ENCODE assay signal across 7 mouse cellular contexts in the genomic region with DNA sequence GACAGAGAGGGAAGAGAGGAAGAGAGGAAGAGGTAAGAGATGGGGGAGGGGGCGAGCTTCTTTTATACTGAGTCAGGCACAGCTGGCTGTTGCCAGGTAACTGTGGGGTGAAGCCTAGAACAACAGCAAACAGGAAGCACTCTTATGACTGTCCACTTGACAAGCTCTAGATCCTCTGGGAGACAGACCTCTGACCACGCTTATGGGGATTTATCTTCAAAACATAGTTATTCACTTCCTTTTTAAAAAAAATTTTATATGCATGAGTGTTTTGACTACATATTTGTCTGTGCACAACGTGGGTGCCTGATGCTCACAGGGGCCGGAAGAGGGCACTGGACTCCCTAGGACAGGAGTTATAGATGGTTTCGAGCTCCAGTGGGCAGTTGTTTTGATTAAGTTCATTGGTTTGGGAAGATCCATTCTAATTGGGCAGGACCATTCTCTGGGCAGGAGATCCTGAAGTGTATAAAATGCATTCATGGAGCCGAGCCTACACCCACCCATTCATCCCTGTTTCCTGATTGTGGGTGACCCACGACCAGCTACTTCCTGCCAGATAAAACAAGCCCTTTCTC. TPM values are rescaled to one million over a fixed set of nuclear protein-coding genes. Genes with fewer than 3 reads are reported as not detected.
A peak's percentile ranks its signal among the peaks of the same experiment; 100 is the strongest.
DNase-seq lines count a peak whose midpoint lies in the region; ATAC-seq lines count a peak whose summit lies in the region.

No protein-coding gene starts in this region.

- no peak overlapping the region for H3K4me3 ChIP-seq in forebrain, embryonic 15.5 days

- H3K27ac ChIP-seq in forebrain, embryonic 15.5 days (replicated peaks) = no peak overlapping the region; the same call in 1 of the 2 replicates

- 26% methylated on average over 7 of the region's 7 CpGs for WGBS in forebrain, embryonic 15.5 days

- peaks cover 15% of the 10 kb centered on the region for H3K4me1 ChIP-seq in forebrain, embryonic 15.5 days

- H3K9ac ChIP-seq in forebrain, embryonic 15.5 days (replicated peaks) = no peak overlapping the region

- DNase-seq in spleen, postnatal 36 days (ENCODE audit: low spot score in 2 of 2) = peak; percentile 30 to 48
- DNase-seq in spleen, postnatal 4 days (ENCODE audit: low spot score in 2 of 2) = no peak
- no peak for DNase-seq in cerebellum, postnatal 10 days
- DNase-seq in urinary bladder, postnatal 36 days (ENCODE audit: low spot score in 2 of 2) = no peak
- no peak for DNase-seq in spleen, postnatal 10 days (ENCODE audit: low spot score in 2 of 2)

- H3K36me3 ChIP-seq in forebrain, embryonic 15.5 days = no peaks in the 10 kb centered on the region

- no peaks in the 10 kb centered on the region for H3K9me3 ChIP-seq in forebrain, embryonic 15.5 days

- no peak for ATAC-seq in forebrain, embryonic 15.5 days (replicated peaks)
- peak; percentile 38 for ATAC-seq in megakaryocyte progenitor cell, adult 5-6 weeks (replicated peaks; ENCODE audit: poor library complexity)

- 0 out of 2 replicates have a peak overlapping the region, but pooled peaks have one; percentile 3 for H3K4me2 ChIP-seq in forebrain, embryonic 15.5 days (replicated peaks)

- H3K27me3 ChIP-seq in forebrain, embryonic 15.5 days = no peaks in the 10 kb centered on the region

RNA-seq across cellular contexts. Expression of gene Spo11, which starts 0.8 kb away (rescaled TPM):
- polyA plus RNA-seq in forebrain, embryonic 15.5 days (2015; fragmentation: Nextera tagmentation; extraction: Ambion mirVana) = 0.46 and 0.97 TPM in 2 replicates
- not detected in 2 replicates for total RNA-seq in megakaryocyte progenitor cell, adult 5-6 weeks (2015)
- not detected in 2 replicates for total RNA-seq in megakaryocyte progenitor cell, adult 5-6 weeks (2017)

RNA-seq across cellular contexts. Expression of gene Rae1, which starts 23.2 kb away (rescaled TPM):
- polyA plus RNA-seq in forebrain, embryonic 15.5 days (2015; fragmentation: Nextera tagmentation; extraction: Ambion mirVana) = 162 and 163 TPM in 2 replicates
- total RNA-seq in megakaryocyte progenitor cell, adult 5-6 weeks (2015) = 121 and 128 TPM in 2 replicates
- total RNA-seq in megakaryocyte progenitor cell, adult 5-6 weeks (2017) = 72.9 and 76.3 TPM in 2 replicates

RNA-seq across cellular contexts. Expression of gene Bmp7, which starts 36.6 kb away (rescaled TPM):
- 8.4 and 9.5 TPM in 2 replicates for polyA plus RNA-seq in forebrain, embryonic 15.5 days (2015; fragmentation: Nextera tagmentation; extraction: Ambion mirVana)
- 0.10 TPM in 1 of 2 replicates, not detected in the other for total RNA-seq in megakaryocyte progenitor cell, adult 5-6 weeks (2015)
- not detected in 2 replicates for total RNA-seq in megakaryocyte progenitor cell, adult 5-6 weeks (2017)

RNA-seq across cellular contexts. Expression of gene Rbm38, which starts 43.5 kb away (rescaled TPM):
- polyA plus RNA-seq in forebrain, embryonic 15.5 days (2015; fragmentation: Nextera tagmentation; extraction: Ambion mirVana) = 24.0 and 27.4 TPM in 2 replicates
- total RNA-seq in megakaryocyte progenitor cell, adult 5-6 weeks (2015) = 130 and 153 TPM in 2 replicates
- 50.3 and 55.9 TPM in 2 replicates for total RNA-seq in megakaryocyte progenitor cell, adult 5-6 weeks (2017)

Comparison
In these comparisons a context has a peak if more than half of its experiments do, and no peak if none do; other contexts are left out.
1. DNase-seq: peak in spleen, postnatal 36 days (2 of 2); none in spleen, postnatal 4 days (0 of 2), cerebellum, postnatal 10 days (0 of 2), urinary bladder, postnatal 36 days (0 of 2) and spleen, postnatal 10 days (0 of 2).